Mouse (Mus musculus): ENCODE measurements at regions not wholly inside any gene's neighbourhood (a gene's known extent, or its start where the extent isn't known, plus 50 kb on each side); places are given as distances from the start of the nearest gene placed in this dataset.

GRCm38 (mm10) chr16:76532928-76533217 lies 159.2 kb upstream of the Nrip1 start:
- TF ChIP-seq MAFK (IDR thresholded peaks at IDR 0.05; ENCODE audit: insufficient read depth, low read depth, low read length): no peak
- no peak for TF ChIP-seq CHD2 (IDR thresholded peaks at IDR 0.05; ENCODE audit: low read depth, low read length)
- no peak for TF ChIP-seq HCFC1 (IDR thresholded peaks at IDR 0.05; ENCODE audit: borderline replicate concordance, insufficient read depth, low read length)
- no peak for TF ChIP-seq ZC3H11A (IDR thresholded peaks at IDR 0.05; ENCODE audit: borderline replicate concordance, low read depth, low read length)
- TF ChIP-seq ZNF384 (IDR thresholded peaks at IDR 0.05; ENCODE audit: low read depth, low read length): no peak

All from ES-E14 (cell line).